Mouse (Mus musculus) liver, embryonic 13.5 days (tissue): ENCODE measurements around the gene Ror2. TPM values are rescaled to one million over a fixed set of nuclear protein-coding genes. Genes with fewer than 3 reads are reported as not detected.

Experiments used
- ATAC-seq: fragments of 200-750 bp; cut with Nextera tagmentation; 2 replicates; pipeline ENCODE4 v1.8.0; 2017; ENCODE audit warnings: low read depth, mild to moderate bottlenecking, moderate number of reproducible peaks, moderate library complexity
- DNase-seq: peaks from one replicate; pipeline ENCODE4 v3.0.0; 2022
- H3K27ac ChIP-seq: fragments of 300-500 bp; sonication (generic); 2 replicates; pipeline ENCODE4 v1.5.1; 2015; ENCODE audit warnings: moderate library complexity, mild to moderate bottlenecking, inconsistent platforms
- H3K27me3 ChIP-seq: fragments of 300-500 bp; sonication (generic); 2 replicates; pipeline ENCODE4 v1.6.1; 2015; ENCODE audit warnings: mild to moderate bottlenecking, inconsistent platforms
- H3K36me3 ChIP-seq: fragments of 300-500 bp; sonication (generic); 2 replicates; pipeline ENCODE4 v1.6.1; 2015; ENCODE audit warnings: mild to moderate bottlenecking, inconsistent platforms
- H3K4me1 ChIP-seq: fragments of 300-500 bp; sonication (generic); replicated peaks from 2 replicates; pipeline ENCODE4 v1.6.1; 2015; ENCODE audit warnings: inconsistent platforms
- H3K4me2 ChIP-seq: fragments of 300-500 bp; sonication (generic); 2 replicates; pipeline ENCODE4 v1.6.1; 2015; ENCODE audit warnings: inconsistent platforms, mild to moderate bottlenecking, moderate library complexity
- H3K4me3 ChIP-seq: fragments of 300-500 bp; sonication (generic); replicated peaks from 2 replicates; pipeline ENCODE4 v1.5.1; 2015; ENCODE audit warnings: mild to moderate bottlenecking, inconsistent platforms
- H3K9ac ChIP-seq: fragments of 300-500 bp; sonication (generic); 2 replicates; pipeline ENCODE4 v1.6.1; 2015; ENCODE audit warnings: mild to moderate bottlenecking, inconsistent platforms
- H3K9me3 ChIP-seq: fragments of 300-500 bp; sonication (generic); replicated peaks from 2 replicates; pipeline ENCODE4 v1.6.1; 2016; ENCODE audit warnings: inconsistent platforms
- WGBS: fragments of 180-500 bp; shearing (Covaris S2); methylation state at CpG from one replicate; pipeline ENCODE4 v1.1.7; 2015; ENCODE audit not compliant: insufficient replicate concordance; 5-methylcytosine and 5-hydroxymethylcytosine counted together
- polyA plus RNA-seq: library from polyadenylated mRNA; unstranded; fragments of >200 nt; fragmentation: Nextera tagmentation; extraction: Ambion mirVana; gene quantifications from 2 replicates; pipeline ENCODE4 v1.2.1, GENCODE M21; 2015

The Ror2 gene
- polyA plus RNA-seq, 1 experiment from 2014 or later = 0.25 TPM

GRCm38 (mm10) chr13:53188935-53189334 lies 97.0 kb downstream of the Ror2 start:
- Histone ChIP-seq H3K36me3 (no peaks in the 10 kb centered on the region), H3K4me2 (no peak overlapping the region), H3K27ac (no peak overlapping the region), H3K9me3 (no peaks in the 10 kb centered on the region), H3K9ac (no peak overlapping the region), H3K4me1 (no peaks in the 10 kb centered on the region), H3K27me3 (no peaks in the 10 kb centered on the region), H3K4me3 (no peak overlapping the region)
- 68% methylated on average over 10 of the region's 10 CpGs for WGBS
- ATAC-seq (no peak), DNase-seq (no peak)

GRCm38 (mm10) chr13:53184858-53185257 lies 101.1 kb downstream of the Ror2 start:
- no peaks in the 10 kb centered on the region for H3K4me1 ChIP-seq
- H3K27ac ChIP-seq = no peak overlapping the region
- no peaks in the 10 kb centered on the region for H3K9me3 ChIP-seq
- no peaks in the 10 kb centered on the region for H3K36me3 ChIP-seq
- no peak overlapping the region for H3K4me2 ChIP-seq
- H3K27me3 ChIP-seq = no peaks in the 10 kb centered on the region
- H3K9ac ChIP-seq = no peak overlapping the region
- H3K4me3 ChIP-seq = no peak overlapping the region
- DNase-seq (no peak), ATAC-seq (no peak)
- WGBS = 57% methylated on average over 1 of the region's 1 CpGs

DNA sequence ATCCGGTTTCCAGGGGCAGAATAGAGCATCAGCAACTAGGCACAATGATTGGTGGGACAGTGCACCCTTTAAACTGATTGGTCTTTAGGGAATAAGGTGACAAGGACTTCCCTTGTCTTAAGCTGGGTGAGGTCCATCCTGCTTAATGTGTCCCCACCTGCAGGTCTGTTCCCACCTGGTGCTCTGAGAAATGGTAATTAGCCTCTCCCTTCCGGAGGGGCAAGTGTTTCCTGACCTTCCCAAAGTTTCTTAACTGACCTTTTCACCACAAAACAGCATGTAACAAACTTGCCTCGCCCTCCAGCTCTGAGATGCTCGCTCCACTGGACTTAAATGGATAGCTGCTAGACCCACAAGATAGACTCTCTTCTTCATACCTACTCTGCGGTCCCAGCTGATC lies 101.8 kb downstream of the Ror2 start:
- WGBS = 49% methylated on average over 5 of the region's 5 CpGs
- ATAC-seq (no peak), DNase-seq (no peak)
- Histone ChIP-seq H3K9me3 (no peaks in the 10 kb centered on the region), H3K4me2 (no peak overlapping the region), H3K27me3 (no peaks in the 10 kb centered on the region), H3K4me1 (no peaks in the 10 kb centered on the region), H3K36me3 (no peaks in the 10 kb centered on the region), H3K27ac (no peak overlapping the region), H3K4me3 (no peak overlapping the region), H3K9ac (no peak overlapping the region)

DNA sequence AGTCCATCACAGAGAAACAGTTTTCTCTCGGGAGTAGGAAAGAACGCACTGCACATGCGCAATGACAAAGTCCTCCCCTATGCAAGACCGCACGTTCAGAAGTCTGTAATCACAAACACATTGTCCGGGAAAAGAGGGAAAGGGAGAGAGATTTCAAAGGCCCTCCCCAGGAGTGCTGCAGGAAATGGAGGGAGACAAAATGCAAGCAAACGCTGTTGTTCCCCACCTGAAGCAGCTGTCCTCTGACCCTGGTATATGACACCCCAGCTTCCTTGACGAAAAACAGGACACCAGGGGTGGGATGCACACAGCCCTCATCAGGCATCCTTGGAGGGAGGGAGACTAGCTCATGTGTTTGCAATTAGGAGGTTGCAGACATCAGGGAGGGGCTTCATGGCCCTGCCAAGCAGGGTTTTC lies 102.8 kb downstream of the Ror2 start:
- ATAC-seq (no peak), DNase-seq (no peak)
- 43% methylated on average over 8 of the region's 8 CpGs for WGBS
- Histone ChIP-seq H3K9me3 (no peaks in the 10 kb centered on the region), H3K27ac (no peak overlapping the region), H3K4me1 (no peaks in the 10 kb centered on the region), H3K27me3 (no peaks in the 10 kb centered on the region), H3K9ac (no peak overlapping the region), H3K36me3 (no peaks in the 10 kb centered on the region), H3K4me2 (no peak overlapping the region), H3K4me3 (no peak overlapping the region)

- Histone ChIP-seq H3K27me3 (no peaks in the 10 kb centered on the region), H3K27ac (no peak overlapping the region), H3K4me3 (no peak overlapping the region), H3K36me3 (no peaks in the 10 kb centered on the region), H3K9me3 (no peaks in the 10 kb centered on the region), H3K4me2 (no peak overlapping the region), H3K9ac (no peak overlapping the region), H3K4me1 (no peaks in the 10 kb centered on the region)
- 31% methylated on average over 13 of the region's 13 CpGs for WGBS
- no peak for ATAC-seq
- DNase-seq = no peak
These were observed 107.3 kb downstream of the Ror2 start for GRCm38 (mm10) chr13:53178594-53178993.

DNA sequence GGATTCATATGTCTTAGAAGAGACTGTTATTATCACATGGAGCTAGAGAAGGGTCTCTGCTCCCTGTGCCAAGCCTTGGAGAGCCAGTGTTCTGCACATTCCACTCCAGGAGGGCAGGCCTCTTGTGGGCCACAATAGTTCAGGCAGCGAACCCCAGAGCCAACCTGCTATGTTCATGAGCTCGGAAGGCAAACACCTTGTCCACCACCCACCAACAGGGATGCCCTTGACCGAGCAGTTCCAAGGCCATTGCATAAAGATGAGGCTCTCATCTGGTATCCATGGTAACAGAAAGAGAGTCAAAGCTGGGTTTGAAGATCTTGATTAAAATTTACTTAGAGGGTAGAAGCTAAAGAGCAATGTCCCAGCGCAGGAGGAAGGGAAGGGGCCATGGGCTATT lies 107.8 kb downstream of the Ror2 start:
- Histone ChIP-seq H3K4me2 (no peak overlapping the region), H3K36me3 (no peaks in the 10 kb centered on the region), H3K27me3 (no peaks in the 10 kb centered on the region), H3K4me3 (no peak overlapping the region), H3K4me1 (no peaks in the 10 kb centered on the region), H3K9me3 (no peaks in the 10 kb centered on the region), H3K27ac (no peak overlapping the region), H3K9ac (no peak overlapping the region)
- DNase-seq (no peak), ATAC-seq (no peak)
- WGBS = 43% methylated on average over 4 of the region's 4 CpGs

- Histone ChIP-seq H3K9me3 (no peaks in the 10 kb centered on the region), H3K4me2 (no peak overlapping the region), H3K4me3 (no peak overlapping the region), H3K9ac (no peak overlapping the region), H3K27ac (no peak overlapping the region), H3K36me3 (no peaks in the 10 kb centered on the region), H3K4me1 (no peaks in the 10 kb centered on the region), H3K27me3 (no peaks in the 10 kb centered on the region)
- DNase-seq = no peak
- WGBS = 63% methylated on average over 7 of the region's 7 CpGs
- ATAC-seq = no peak
These were observed 108.6 kb downstream of the Ror2 start for GRCm38 (mm10) chr13:53177424-53177718.

DNA sequence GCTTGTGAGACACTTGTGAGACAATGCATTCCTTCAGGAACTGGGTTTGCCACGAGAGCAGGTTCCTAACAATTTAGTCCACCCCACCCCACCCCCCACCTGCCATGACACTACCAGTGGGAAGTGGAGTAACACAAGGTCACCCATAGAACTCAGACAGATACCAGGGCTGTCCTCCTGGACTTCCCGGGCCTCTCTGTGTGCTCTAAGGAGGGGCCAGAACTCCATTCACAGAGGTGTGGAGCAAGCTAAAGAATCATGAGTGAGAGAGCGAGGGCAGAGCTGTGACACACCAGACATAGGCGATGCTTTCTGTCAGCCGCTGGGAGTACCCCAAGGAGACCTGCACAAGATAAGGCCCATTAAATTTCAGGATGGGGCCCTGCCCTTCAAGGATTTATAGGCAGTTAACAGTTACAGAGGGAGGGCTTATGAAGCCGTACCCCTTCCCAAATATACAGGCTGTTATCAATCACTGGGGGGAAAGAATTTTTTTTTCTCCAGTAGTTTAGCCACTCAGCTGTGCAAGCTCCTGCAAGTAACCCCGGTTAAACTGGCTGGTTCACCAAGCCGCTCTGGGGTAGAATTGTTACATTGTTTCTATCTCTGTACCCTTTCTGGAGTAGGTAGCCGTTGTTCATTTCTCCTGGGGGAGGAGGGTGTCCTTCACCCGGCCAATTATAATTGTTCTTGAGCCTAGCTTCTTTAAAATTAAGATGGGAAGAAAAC lies 109.1 kb downstream of the Ror2 start:
- no peaks in the 10 kb centered on the region for H3K36me3 ChIP-seq
- no peak for DNase-seq
- 60% methylated on average over 10 of the region's 10 CpGs for WGBS
- ATAC-seq = no peak
- H3K9me3 ChIP-seq = no peaks in the 10 kb centered on the region
- H3K4me3 ChIP-seq = no peak overlapping the region
- no peaks in the 10 kb centered on the region for H3K27me3 ChIP-seq
- no peak overlapping the region for H3K27ac ChIP-seq
- H3K4me1 ChIP-seq = no peaks in the 10 kb centered on the region
- no peak overlapping the region for H3K9ac ChIP-seq
- H3K4me2 ChIP-seq = no peak overlapping the region

DNA sequence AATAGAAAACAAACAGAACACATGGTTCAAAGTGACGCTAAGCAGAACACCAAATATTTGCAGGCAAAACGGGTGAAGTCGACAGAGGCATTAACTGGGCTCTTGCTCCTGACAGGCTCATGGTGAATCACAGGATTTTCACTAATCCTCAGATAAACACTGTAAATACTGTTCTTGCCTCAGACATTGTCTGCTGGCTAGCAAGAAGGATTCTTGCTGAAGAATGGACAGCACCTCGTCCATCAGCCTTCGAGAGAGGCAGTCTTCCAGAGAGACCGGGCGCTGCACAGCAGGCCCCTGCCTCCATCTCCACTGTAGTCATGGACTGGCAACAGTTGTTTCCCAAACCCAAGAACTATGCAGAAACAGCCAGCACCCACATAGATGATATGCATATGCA lies 110.9 kb downstream of the Ror2 start:
- Histone ChIP-seq H3K27me3 (no peaks in the 10 kb centered on the region), H3K4me2 (no peak overlapping the region), H3K9me3 (no peaks in the 10 kb centered on the region), H3K9ac (no peak overlapping the region), H3K27ac (no peak overlapping the region), H3K4me3 (no peak overlapping the region), H3K36me3 (no peaks in the 10 kb centered on the region), H3K4me1 (no peaks in the 10 kb centered on the region)
- WGBS = 62% methylated on average over 7 of the region's 7 CpGs
- DNase-seq = no peak
- no peak for ATAC-seq

DNA sequence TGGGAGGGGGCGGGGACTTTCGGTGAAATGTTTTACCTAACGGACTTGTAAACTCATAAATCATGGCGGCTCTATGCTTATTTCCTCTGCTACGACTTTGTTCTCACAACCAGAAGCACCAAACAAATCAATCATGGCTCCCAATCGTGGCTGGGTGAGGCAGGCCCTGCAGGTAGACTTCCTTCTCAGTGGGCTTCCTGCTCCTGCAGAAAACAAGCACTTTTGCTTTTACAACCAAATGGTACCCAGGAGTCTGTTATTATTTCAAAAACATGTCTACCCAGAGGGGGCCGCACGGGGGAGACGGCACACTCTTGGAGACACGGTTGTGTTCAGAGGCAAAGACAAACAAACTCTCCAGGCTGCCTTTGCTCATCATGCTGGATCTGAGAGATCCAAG lies 122.3 kb downstream of the Ror2 start:
- DNase-seq (no peak), ATAC-seq (no peak)
- H3K27me3 ChIP-seq = no peaks in the 10 kb centered on the region
- H3K4me1 ChIP-seq = no peaks in the 10 kb centered on the region
- H3K4me2 ChIP-seq = no peak overlapping the region
- H3K9ac ChIP-seq = no peak overlapping the region
- H3K27ac ChIP-seq = no peak overlapping the region
- 47% methylated on average over 10 of the region's 10 CpGs for WGBS
- no peaks in the 10 kb centered on the region for H3K9me3 ChIP-seq
- H3K36me3 ChIP-seq = no peaks in the 10 kb centered on the region
- H3K4me3 ChIP-seq = no peak overlapping the region

- DNase-seq (no peak), ATAC-seq (no peak)
- H3K27ac ChIP-seq = no peak overlapping the region
- H3K4me2 ChIP-seq = no peak overlapping the region
- no peaks in the 10 kb centered on the region for H3K4me1 ChIP-seq
- H3K4me3 ChIP-seq = no peak overlapping the region
- H3K9ac ChIP-seq = no peak overlapping the region
- no peaks in the 10 kb centered on the region for H3K9me3 ChIP-seq
- WGBS = 62% methylated on average over 8 of the region's 8 CpGs
- no peaks in the 10 kb centered on the region for H3K27me3 ChIP-seq
- H3K36me3 ChIP-seq = no peaks in the 10 kb centered on the region
These were observed 122.9 kb downstream of the Ror2 start for GRCm38 (mm10) chr13:53163060-53163459.

GRCm38 (mm10) chr13:53159501-53159900 lies 126.4 kb downstream of the Ror2 start:
- no peaks in the 10 kb centered on the region for H3K27me3 ChIP-seq
- ATAC-seq = no peak
- WGBS = 66% methylated on average over 6 of the region's 6 CpGs
- H3K4me2 ChIP-seq = no peak overlapping the region
- H3K9ac ChIP-seq = no peak overlapping the region
- no peaks in the 10 kb centered on the region for H3K9me3 ChIP-seq
- H3K4me3 ChIP-seq = no peak overlapping the region
- DNase-seq = no peak
- no peak overlapping the region for H3K27ac ChIP-seq
- H3K4me1 ChIP-seq = no peaks in the 10 kb centered on the region
- H3K36me3 ChIP-seq = no peaks in the 10 kb centered on the region
